Mouse (Mus musculus) ES-E14 (cell line): ENCODE data around the gene Ap1s2. TPM values are rescaled to one million over a fixed set of nuclear protein-coding genes. Genes with fewer than 3 reads are reported as not detected.

Source experiments
- DNase-seq: peaks from one replicate; pipeline ENCODE4 v3.0.0-alpha.2; 2013; ENCODE audit warnings: low read depth, low spot score
- H3K27ac ChIP-seq: 2 replicates; pipeline ENCODE4 v1.5.1; 2012; ENCODE audit warnings: low read depth, mild to moderate bottlenecking, low read length, moderate library complexity, mixed read lengths; ENCODE audit not compliant: poor library complexity, insufficient read depth, severe bottlenecking
- H3K36me3 ChIP-seq: 2 replicates; pipeline ENCODE4 v1.6.1; 2012; ENCODE audit warnings: mild to moderate bottlenecking, low read length, moderate library complexity, mixed read lengths; ENCODE audit not compliant: control insufficient read depth, poor library complexity, insufficient read depth, severe bottlenecking
- H3K4me1 ChIP-seq, 2 experiments: fragments of 150-350 bp in 1 of 2; sonication (generic) in 1 of 2; 2 replicates each; pipeline ENCODE4 v1.6.1; 2012; ENCODE audit warnings: low read length in 2 of 2, mild to moderate bottlenecking in 1 of 2, mixed read lengths in 1 of 2; ENCODE audit not compliant: control insufficient read depth in 2 of 2, insufficient read depth in 2 of 2, poor library complexity in 1 of 2
- H3K4me3 ChIP-seq, 2 experiments: fragments of 150-350 bp in 1 of 2; sonication (generic) in 1 of 2; 2 replicates each; pipeline ENCODE4 v1.5.1; 2012; ENCODE audit warnings: low read length in 2 of 2, low read depth in 1 of 2, mild to moderate bottlenecking in 1 of 2, mixed read lengths in 1 of 2; ENCODE audit not compliant: insufficient read depth in 1 of 2, poor library complexity in 1 of 2, severe bottlenecking in 1 of 2
- H3K9ac ChIP-seq: 2 replicates; pipeline ENCODE4 v1.6.1; 2012; ENCODE audit warnings: low read depth, mild to moderate bottlenecking, low read length, mixed read lengths; ENCODE audit not compliant: poor library complexity, insufficient read depth, severe bottlenecking
- H3K9me3 ChIP-seq: fragments of 150-350 bp; sonication (generic); 2 replicates; pipeline ENCODE4 v1.6.1; 2012; ENCODE audit warnings: low read depth, mild to moderate bottlenecking, low read length; ENCODE audit not compliant: control insufficient read depth, insufficient read depth
- CHD2 ChIP-seq: IDR thresholded peaks from 2 replicates; pipeline ENCODE4 v1.6.1; 2014; ENCODE audit warnings: mild to moderate bottlenecking, low read depth, low read length, inconsistent platforms
- HCFC1 ChIP-seq: IDR thresholded peaks from 2 replicates; pipeline ENCODE4 v1.6.1; 2012; ENCODE audit warnings: low read length, inconsistent platforms, borderline replicate concordance; ENCODE audit not compliant: insufficient read depth
- MAFK ChIP-seq: IDR thresholded peaks from 2 replicates; pipeline ENCODE4 v1.6.1; 2014; ENCODE audit warnings: mild to moderate bottlenecking, low read depth, low read length, inconsistent platforms; ENCODE audit not compliant: insufficient read depth
- ZC3H11A ChIP-seq: IDR thresholded peaks from 2 replicates; pipeline ENCODE4 v1.6.1; 2012; ENCODE audit warnings: low read depth, mild to moderate bottlenecking, inconsistent platforms, low read length, borderline replicate concordance
- ZNF384 ChIP-seq: IDR thresholded peaks from 2 replicates; pipeline ENCODE4 v1.6.1; 2012; ENCODE audit warnings: low read depth, low read length, inconsistent platforms
- in situ Hi-C, 2 experiments: fragments of 600-800 bp; cut with MboI; formaldehyde crosslinking; loops; one replicate each; pipeline ENCODE4 v1.15.1; 2025; ENCODE audit warnings: low sequenced_read_pairs in 2 of 2, inconsistent platforms in 1 of 2; ENCODE audit not compliant: unreplicated experiment in 2 of 2
- total RNA-seq: library from RNA; depleted of rRNA; stranded (reverse); fragments of 300-350 nt; gene quantifications from 2 replicates; pipeline ENCODE4 v1.2.3, GENCODE M21; 2012

Gene Ap1s2
- total RNA-seq, 1 experiment = 15.4 TPM

GRCm38 (mm10) chrX:163957381-163957780, 48.6 kb downstream of the Ap1s2 start:
- Histone ChIP-seq H3K4me1 (no peaks in the 10 kb centered on the region), H3K9ac (peak overlapping the region; percentile 91), H3K9me3 (no peaks in the 10 kb centered on the region), H3K4me3 (peak overlapping the region; percentile 91 to 100), H3K36me3 (peaks cover 8% of the 10 kb centered on the region), H3K27ac (peak overlapping the region; percentile 100)
- no peak for DNase-seq
- in situ Hi-C loops = loop anchor here in 1 of 2 experiments (10.0 kb wide), 1 partner anchor 117 kb away; the partner anchor contains the start of gene Siah1b
- no peak for TF ChIP-seq ZNF384
- no peak for TF ChIP-seq ZC3H11A
- no peak for TF ChIP-seq CHD2
- TF ChIP-seq MAFK = no peak
- no peak for TF ChIP-seq HCFC1

- H3K4me1 ChIP-seq = no peaks in the 10 kb centered on the region
- no peaks in the 10 kb centered on the region for H3K9me3 ChIP-seq
- peak; percentile 38 for DNase-seq
- peak overlapping the region; percentile 100 for H3K9ac ChIP-seq
- peaks cover 8% of the 10 kb centered on the region for H3K36me3 ChIP-seq
- peak overlapping the region; percentile 91 to 100 for H3K4me3 ChIP-seq
- no peak for TF ChIP-seq MAFK
- no peak for TF ChIP-seq CHD2
- no peak for TF ChIP-seq ZC3H11A
- no peak for TF ChIP-seq ZNF384
- no peak for TF ChIP-seq HCFC1
- in situ Hi-C loops = loop anchor here in 1 of 2 experiments (10.0 kb wide), 1 partner anchor 117 kb away; the partner anchor contains the start of gene Siah1b
- H3K27ac ChIP-seq = peak overlapping the region; percentile 100
These were observed 49.1 kb downstream of the Ap1s2 start for GRCm38 (mm10) chrX:163957803-163958466.

DNA sequence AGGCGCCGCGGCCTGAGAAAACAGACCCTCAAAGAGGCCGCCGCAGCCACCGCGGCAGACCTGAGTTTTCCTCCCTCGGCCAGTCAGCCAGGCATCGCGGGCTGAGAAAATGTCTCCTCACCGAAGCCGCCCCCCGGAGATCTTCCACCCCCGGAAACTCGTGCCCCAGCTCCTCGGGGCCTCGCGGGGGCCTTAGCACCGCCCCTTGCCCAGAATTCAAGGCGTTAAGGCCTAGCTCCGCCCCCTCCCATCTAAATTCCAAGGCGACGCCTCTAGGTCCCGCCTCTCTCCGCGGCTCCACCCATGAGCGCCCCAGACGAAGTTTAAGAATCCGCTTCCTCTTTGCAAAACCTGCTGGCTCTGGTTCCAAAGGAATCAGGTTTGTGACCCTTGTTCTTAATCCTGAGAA, 49.7 kb downstream of the Ap1s2 start, which contains the start of gene Zrsr2:
Gene Zrsr2 (minus strand): TSS at position 195 of the 409 bp plus-strand sequence.
- Histone ChIP-seq H3K4me1 (no peaks in the 10 kb centered on the region), H3K36me3 (peaks cover 8% of the 10 kb centered on the region), H3K4me3 (peak within 1 kb of the TSS; percentile 91 to 100), H3K27ac (peak within 1 kb of the TSS; percentile 100), H3K9me3 (no peaks in the 10 kb centered on the region), H3K9ac (peak within 1 kb of the TSS; percentile 100)
- TF ChIP-seq HCFC1 (no peak), MAFK (no peak), CHD2 (no peak), ZNF384 (no peak), ZC3H11A (no peak)
- in situ Hi-C loops = loop anchor here in 1 of 2 experiments (10.0 kb wide), 1 partner anchor 116 kb away; the partner anchor contains the start of gene Siah1b
- peak; percentile 80 for DNase-seq

DNA sequence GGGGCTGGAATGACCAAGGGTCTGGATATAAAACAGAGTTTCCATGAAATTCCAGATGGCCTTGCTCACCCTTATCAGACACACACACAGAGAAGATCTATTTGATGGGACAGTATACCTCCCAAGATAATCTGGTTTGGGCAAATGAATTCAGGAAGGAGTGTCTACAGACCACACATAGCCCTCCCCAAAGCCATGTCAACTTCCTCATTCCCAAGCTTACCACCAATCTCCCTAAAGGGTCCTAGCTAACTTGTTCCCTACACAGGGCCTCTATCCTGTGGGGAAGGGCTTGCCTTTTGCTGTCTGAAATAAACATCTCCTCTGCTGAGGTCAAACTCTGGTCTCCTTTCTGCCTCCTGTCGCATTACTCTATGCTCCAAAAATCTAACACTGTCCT, 72.3 kb downstream of the Ap1s2 start:
- no peaks in the 10 kb centered on the region for H3K9me3 ChIP-seq
- H3K4me3 ChIP-seq = no peak overlapping the region
- H3K9ac ChIP-seq = no peak overlapping the region
- no peak overlapping the region for H3K27ac ChIP-seq
- in situ Hi-C loops = no loop called here
- no peak for DNase-seq
- TF ChIP-seq CHD2 (no peak), ZC3H11A (no peak), MAFK (no peak), ZNF384 (no peak), HCFC1 (no peak)
- no peaks in the 10 kb centered on the region for H3K36me3 ChIP-seq
- no peaks in the 10 kb centered on the region for H3K4me1 ChIP-seq

- Histone ChIP-seq H3K27ac (no peak overlapping the region), H3K4me3 (no peak overlapping the region), H3K36me3 (no peaks in the 10 kb centered on the region), H3K9me3 (no peaks in the 10 kb centered on the region), H3K4me1 (no peaks in the 10 kb centered on the region), H3K9ac (no peak overlapping the region)
- no peak for TF ChIP-seq CHD2
- TF ChIP-seq ZNF384 = no peak
- TF ChIP-seq MAFK = no peak
- no peak for TF ChIP-seq HCFC1
- TF ChIP-seq ZC3H11A = no peak
- DNase-seq = no peak
- in situ Hi-C loops = no loop called here
These were observed 72.7 kb downstream of the Ap1s2 start for GRCm38 (mm10) chrX:163981500-163981899.
